Mouse (Mus musculus) MEL (cell line): ENCODE results near the gene Dtnb. TPM values are rescaled to one million over a fixed set of nuclear protein-coding genes. Genes with fewer than 3 reads are reported as not detected.

Experiments
- DNase-seq: peaks from one replicate; pipeline ENCODE4 v3.0.0; 2011; ENCODE audit warnings: low read depth, low spot score
- H3K27ac ChIP-seq: 2 replicates; pipeline ENCODE4 v1.5.1; 2012; ENCODE audit warnings: low read depth, mild to moderate bottlenecking, control low read depth, low read length, moderate library complexity; ENCODE audit not compliant: control insufficient read depth
- H3K27me3 ChIP-seq, 2 experiments: fragments of 150-350 bp in 1 of 2; sonication (generic) in 1 of 2; 2 replicates each; pipeline ENCODE4 v1.6.1; 2012; ENCODE audit warnings: low read length in 2 of 2, mild to moderate bottlenecking in 2 of 2, improper control_type of control experiment in 1 of 2, moderate library complexity in 1 of 2; ENCODE audit not compliant: insufficient read depth in 2 of 2, control insufficient read depth in 1 of 2
- H3K36me3 ChIP-seq, 2 experiments: 2 replicates each; pipeline ENCODE4 v1.6.1; 2012 to 2014; ENCODE audit warnings: low read length in 2 of 2, improper control_type of control experiment in 1 of 2, inconsistent platforms in 1 of 2, mild to moderate bottlenecking in 1 of 2; ENCODE audit not compliant: insufficient read depth in 2 of 2, control insufficient read depth in 1 of 2
- H3K4me1 ChIP-seq, 2 experiments: fragments of 150-350 bp in 1 of 2; sonication (generic) in 1 of 2; 2 replicates each; pipeline ENCODE4 v1.6.1; 2012; ENCODE audit warnings: low read length in 2 of 2, improper control_type of control experiment in 1 of 2, mild to moderate bottlenecking in 1 of 2; ENCODE audit not compliant: insufficient read depth in 2 of 2, control insufficient read depth in 1 of 2
- H3K4me3 ChIP-seq, 2 experiments: fragments of 150-350 bp in 1 of 2; sonication (generic) in 1 of 2; 2 replicates each; pipeline ENCODE4 v1.5.1; 2012; ENCODE audit warnings: low read depth in 2 of 2, low read length in 2 of 2, mild to moderate bottlenecking in 2 of 2, moderate library complexity in 2 of 2, control low read depth in 1 of 2, improper control_type of control experiment in 1 of 2; ENCODE audit not compliant: control insufficient read depth in 1 of 2, insufficient read depth in 1 of 2
- H3K79me2 ChIP-seq: 2 replicates; pipeline ENCODE4 v1.6.1; 2012; ENCODE audit warnings: mild to moderate bottlenecking, low read length, moderate library complexity; ENCODE audit not compliant: control insufficient read depth, poor library complexity, insufficient read depth
- H3K9ac ChIP-seq: 2 replicates; pipeline ENCODE4 v1.6.1; 2012; ENCODE audit warnings: low read depth, mild to moderate bottlenecking, control low read depth, low read length, moderate library complexity; ENCODE audit not compliant: control insufficient read depth, poor library complexity, severe bottlenecking
- H3K9me3 ChIP-seq: fragments of 150-350 bp; sonication (generic); replicated peaks from 2 replicates; pipeline ENCODE4 v1.6.1; 2012; ENCODE audit warnings: mild to moderate bottlenecking, low read length, improper control_type of control experiment, moderate library complexity; ENCODE audit not compliant: insufficient read depth
- CHD2 ChIP-seq: IDR thresholded peaks from 2 replicates; pipeline ENCODE4 v1.6.1; 2011; ENCODE audit warnings: low read length, improper control_type of control experiment
- CTCF ChIP-seq, 3 experiments: IDR thresholded peaks in 2 of 3; conservative IDR thresholded peaks in 1 of 3; 2 replicates each; pipeline ENCODE4 v1.5.1; 2011 to 2012; ENCODE audit warnings: low read length in 3 of 3, low read depth in 2 of 3, mild to moderate bottlenecking in 2 of 3, improper control_type of control experiment in 1 of 3, inconsistent platforms in 1 of 3, mixed read lengths in 1 of 3, moderate library complexity in 1 of 3; ENCODE audit not compliant: control insufficient read depth in 1 of 3, insufficient read depth in 1 of 3, poor library complexity in 1 of 3, severe bottlenecking in 1 of 3
- ELF1 ChIP-seq: IDR thresholded peaks from 2 replicates; pipeline ENCODE4 v1.6.1; 2014; ENCODE audit warnings: low read depth, mild to moderate bottlenecking, inconsistent platforms, low read length, improper control_type of control experiment, moderate library complexity
- EP300 ChIP-seq, 2 experiments: IDR thresholded peaks; 2 replicates each; pipeline ENCODE4 v1.6.1; 2011; ENCODE audit warnings: improper control_type of control experiment in 2 of 2, low read length in 2 of 2, low read depth in 1 of 2, mild to moderate bottlenecking in 1 of 2
- ETS1 ChIP-seq: IDR thresholded peaks from 2 replicates; pipeline ENCODE4 v1.6.1; 2012; ENCODE audit warnings: low read depth, mild to moderate bottlenecking, inconsistent platforms, low read length, improper control_type of control experiment, moderate library complexity
- GABPA ChIP-seq: IDR thresholded peaks from 2 replicates; pipeline ENCODE4 v1.6.1; 2012; ENCODE audit warnings: low read depth, mild to moderate bottlenecking, inconsistent platforms, low read length, improper control_type of control experiment, moderate library complexity
- GATA1 ChIP-seq: IDR thresholded peaks from 2 replicates; pipeline ENCODE4 v1.6.1; 2011; ENCODE audit warnings: low read depth, low read length, improper control_type of control experiment
- HCFC1 ChIP-seq: IDR thresholded peaks from 2 replicates; pipeline ENCODE4 v1.6.1; 2012; ENCODE audit warnings: low read depth, mild to moderate bottlenecking, inconsistent platforms, low read length, improper control_type of control experiment, moderate library complexity
- JUND ChIP-seq: IDR thresholded peaks from 2 replicates; pipeline ENCODE4 v1.6.1; 2011; ENCODE audit warnings: low read depth, mild to moderate bottlenecking, improper control_type of control experiment, low read length
- KAT2A ChIP-seq: conservative IDR thresholded peaks from 2 replicates; pipeline ENCODE4 v1.6.1; 2012; ENCODE audit warnings: low read depth, low read length, improper control_type of control experiment, inconsistent platforms
- MAFK ChIP-seq: IDR thresholded peaks from 2 replicates; pipeline ENCODE4 v1.6.1; 2011; ENCODE audit warnings: low read depth, mild to moderate bottlenecking, low read length, improper control_type of control experiment, borderline replicate concordance
- MAX ChIP-seq: IDR thresholded peaks from 2 replicates; pipeline ENCODE4 v1.6.1; 2011; ENCODE audit warnings: low read length, improper control_type of control experiment
- MEF2A ChIP-seq: IDR thresholded peaks from 2 replicates; pipeline ENCODE4 v1.6.1; 2014; ENCODE audit warnings: low read depth, mild to moderate bottlenecking, inconsistent platforms, low read length, improper control_type of control experiment; ENCODE audit not compliant: poor library complexity, insufficient replicate concordance, severe bottlenecking; ENCODE audit errors: extremely low read depth
- MXI1 ChIP-seq: IDR thresholded peaks from 2 replicates; pipeline ENCODE4 v1.6.1; 2011; ENCODE audit warnings: mild to moderate bottlenecking, low read depth, low read length, improper control_type of control experiment
- MYC ChIP-seq: IDR thresholded peaks from 2 replicates; pipeline ENCODE4 v1.6.1; 2011; ENCODE audit warnings: low read depth, mild to moderate bottlenecking, low read length, improper control_type of control experiment, moderate library complexity
- NELFE ChIP-seq: IDR thresholded peaks from 2 replicates; pipeline ENCODE4 v1.6.1; 2011; ENCODE audit warnings: low read depth, low read length, improper control_type of control experiment
- NRF1 ChIP-seq: IDR thresholded peaks from 2 replicates; pipeline ENCODE4 v1.6.1; 2014; ENCODE audit warnings: low read depth, mild to moderate bottlenecking, inconsistent platforms, low read length, improper control_type of control experiment, moderate library complexity; ENCODE audit not compliant: poor library complexity, insufficient read depth, severe bottlenecking
- POLR2A ChIP-seq, 2 experiments: IDR thresholded peaks; 2 replicates each; pipeline ENCODE4 v1.6.1; 2011 to 2012; ENCODE audit warnings: low read length in 2 of 2, mild to moderate bottlenecking in 2 of 2, control low read depth in 1 of 2, improper control_type of control experiment in 1 of 2, low read depth in 1 of 2, moderate library complexity in 1 of 2; ENCODE audit not compliant: control insufficient read depth in 1 of 2, insufficient read depth in 1 of 2, poor library complexity in 1 of 2
- POLR2AphosphoS5 ChIP-seq: IDR thresholded peaks from 2 replicates; pipeline ENCODE4 v1.6.1; 2012; ENCODE audit warnings: low read depth, borderline replicate concordance, mild to moderate bottlenecking, inconsistent platforms, low read length, moderate library complexity, mixed read lengths
- RAD21 ChIP-seq: IDR thresholded peaks from 2 replicates; pipeline ENCODE4 v1.6.1; 2011; ENCODE audit warnings: mild to moderate bottlenecking, low read depth, low read length, improper control_type of control experiment
- RCOR1 ChIP-seq: IDR thresholded peaks from 2 replicates; pipeline ENCODE4 v1.6.1; 2012; ENCODE audit warnings: low read depth, mild to moderate bottlenecking, inconsistent platforms, low read length, improper control_type of control experiment
- SIN3A ChIP-seq: IDR thresholded peaks from 2 replicates; pipeline ENCODE4 v1.6.1; 2012; ENCODE audit warnings: low read length, improper control_type of control experiment, inconsistent platforms
- TAL1 ChIP-seq: IDR thresholded peaks from 2 replicates; pipeline ENCODE4 v1.6.1; 2012; ENCODE audit warnings: mild to moderate bottlenecking, inconsistent platforms, low read length, moderate library complexity, mixed read lengths
- TBP ChIP-seq: IDR thresholded peaks from 2 replicates; pipeline ENCODE4 v1.8.0; 2011; ENCODE audit warnings: low read depth, low read length, improper control_type of control experiment
- TCF12 ChIP-seq: IDR thresholded peaks from 2 replicates; pipeline ENCODE4 v1.6.1; 2014; ENCODE audit warnings: low read depth, mild to moderate bottlenecking, inconsistent platforms, low read length, improper control_type of control experiment, moderate library complexity
- UBTF ChIP-seq: IDR thresholded peaks from 2 replicates; pipeline ENCODE4 v1.6.1; 2012; ENCODE audit warnings: low read depth, mild to moderate bottlenecking, inconsistent platforms, low read length, improper control_type of control experiment, moderate library complexity, borderline replicate concordance; ENCODE audit not compliant: insufficient read depth
- ZC3H11A ChIP-seq: IDR thresholded peaks from 2 replicates; pipeline ENCODE4 v1.6.1; 2012; ENCODE audit warnings: low read depth, mild to moderate bottlenecking, inconsistent platforms, low read length, improper control_type of control experiment
- ZMIZ1 ChIP-seq: IDR thresholded peaks from 2 replicates; pipeline ENCODE4 v1.6.1; 2012; ENCODE audit warnings: low read depth, mild to moderate bottlenecking, inconsistent platforms, low read length, improper control_type of control experiment, moderate library complexity
- ZNF384 ChIP-seq: IDR thresholded peaks from 2 replicates; pipeline ENCODE4 v1.6.1; 2012; ENCODE audit warnings: low read depth, mild to moderate bottlenecking, inconsistent platforms, low read length, improper control_type of control experiment
- polyA plus RNA-seq, 2 experiments: library from polyadenylated mRNA; stranded (reverse) in 1 of 2; unstranded in 1 of 2; fragments of >175 nt in 1 of 2; fragments of >200 nt in 1 of 2; gene quantifications; 2 replicates each; pipeline versions ENCODE4 v1.2.1 to v1.2.4; 2012; ENCODE audit warnings: low replicate concordance in 2 of 2, low read depth in 1 of 2; ENCODE audit not compliant: insufficient read length in 2 of 2, insufficient read depth in 1 of 2, missing spikeins in 1 of 2
- total RNA-seq: library from RNA; depleted of rRNA; stranded (reverse); fragments of 300-350 nt; gene quantifications from 2 replicates; pipeline ENCODE4 v1.2.3, GENCODE M21; 2012

The Dtnb gene
- total and polyA plus RNA-seq, 3 experiments, result 18.6 to 24.9 TPM; not detected in 1

DNA sequence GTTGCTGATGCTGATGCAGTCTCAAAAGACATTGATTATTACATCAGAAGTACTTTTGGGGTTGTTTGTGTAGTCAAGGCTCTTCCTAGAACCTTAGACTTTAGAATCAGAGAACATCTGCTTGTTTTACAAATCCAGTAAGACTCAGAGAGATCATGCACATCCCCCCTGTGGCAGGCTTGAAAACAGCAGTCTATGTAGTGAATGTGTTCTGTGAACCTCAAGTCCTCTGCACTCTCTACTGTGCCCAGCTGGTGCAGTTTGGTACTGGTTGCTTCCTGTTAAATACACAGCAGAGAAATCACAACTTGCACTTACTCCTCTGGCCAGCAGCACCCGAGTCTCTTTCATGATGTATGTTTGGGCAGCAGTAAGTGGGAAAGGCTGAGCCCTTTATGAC is 11.6 kb upstream of the Dtnb start (continued):
- TF ChIP-seq MAFK, result no peak
- TF ChIP-seq MEF2A, result no peak
- TF ChIP-seq CTCF (IDR thresholded peaks at IDR 0.05 in 2 of 3, conservative IDR thresholded peaks at IDR 0.05 in 1 of 3; ENCODE audit: control insufficient read depth in 1 of 3, insufficient read depth in 1 of 3, low read depth in 2 of 3, low read length in 3 of 3, poor library complexity in 1 of 3, severe bottlenecking in 1 of 3), result peak in 2 of 3 experiments; percentile 54 to 66; a peak in 4 of 6 replicates
- no peak for TF ChIP-seq GABPA
- no peak for TF ChIP-seq POLR2AphosphoS5
- no peak for TF ChIP-seq ETS1
- no peak for TF ChIP-seq MYC
- TF ChIP-seq CHD2, result no peak
- no peak for TF ChIP-seq POLR2A (IDR thresholded peaks at IDR 0.05; ENCODE audit: control insufficient read depth in 1 of 2, insufficient read depth in 1 of 2, low read depth in 1 of 2, low read length in 2 of 2, poor library complexity in 1 of 2)
- TF ChIP-seq NRF1, result no peak
- TF ChIP-seq TCF12, result no peak

DNA sequence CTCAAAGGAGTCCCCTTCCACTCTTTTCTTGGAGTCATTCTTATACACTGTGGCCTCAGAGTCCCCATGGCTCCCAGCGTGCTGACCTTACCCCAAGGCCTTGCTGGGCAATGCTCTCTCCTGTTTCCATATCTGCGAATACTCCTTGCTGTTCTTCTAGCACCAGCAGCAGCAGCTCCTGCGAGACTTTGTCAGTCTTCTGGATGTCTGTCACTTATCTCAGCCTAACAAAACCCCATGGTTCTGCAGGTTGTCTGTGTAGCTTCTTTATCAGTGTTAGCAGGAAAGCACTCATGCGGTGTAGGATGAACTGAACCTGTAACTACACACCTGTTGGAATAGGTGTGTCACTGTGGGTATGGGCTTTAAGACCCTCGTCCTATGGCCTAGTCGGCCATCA is 11.1 kb upstream of the Dtnb start:
- no peaks in the 10 kb centered on the region for H3K4me1 ChIP-seq
- H3K9ac ChIP-seq, result no peak overlapping the region
- H3K79me2 ChIP-seq, result no peaks in the 10 kb centered on the region
- TF ChIP-seq MAFK, result no peak
- no peak for TF ChIP-seq POLR2AphosphoS5
- TF ChIP-seq CHD2, result no peak
- no peak for TF ChIP-seq MAX
- no peak for TF ChIP-seq HCFC1
- TF ChIP-seq ZNF384, result no peak
- no peak for TF ChIP-seq RCOR1
- peak; percentile 60 for TF ChIP-seq GATA1
- TF ChIP-seq MXI1, result no peak
- no peak for TF ChIP-seq KAT2A
- no peak for TF ChIP-seq ELF1
- TF ChIP-seq MYC, result no peak
- peak; percentile 35 to 51; a peak in 2 of 4 replicates for TF ChIP-seq EP300 (IDR thresholded peaks at IDR 0.05; ENCODE audit: low read depth in 1 of 2, low read length in 2 of 2)
- no peak for TF ChIP-seq RAD21
- no peak for TF ChIP-seq TBP
- no peak for TF ChIP-seq JUND
- no peak for TF ChIP-seq NRF1
- no peak for TF ChIP-seq UBTF
- TF ChIP-seq ZMIZ1, result no peak
- peak; percentile 69 for TF ChIP-seq TCF12
- TF ChIP-seq SIN3A, result no peak
- TF ChIP-seq ZC3H11A, result no peak
- peak; percentile 36; the same call in 1 of the 2 replicates for TF ChIP-seq TAL1
- no peak for TF ChIP-seq NELFE
- peak; percentile 61 for DNase-seq
- H3K4me3 ChIP-seq, result no peak overlapping the region
- H3K27ac ChIP-seq, result no peak overlapping the region
- no peaks in the 10 kb centered on the region for H3K9me3 ChIP-seq
- H3K36me3 ChIP-seq, result no peaks in the 10 kb centered on the region
- H3K27me3 ChIP-seq, result 0 out of 4 replicates have a peak, but pooled peaks cover 0 to 2% of the 10 kb centered on the region in 2 experiments
